Mouse (Mus musculus) cerebellum, adult 2 months (tissue): ENCODE results near the gene Anapc1.

Experiments
- CTCF ChIP-seq: fragments of 200-500 bp; IDR thresholded peaks from 2 replicates; pipeline ENCODE4 v1.5.1; 2011; ENCODE audit warnings: low read depth, mild to moderate bottlenecking, control low read depth, low read length, moderate library complexity, borderline replicate concordance; ENCODE audit not compliant: insufficient read depth
- POLR2A ChIP-seq: fragments of 200-500 bp; IDR thresholded peaks from 2 replicates; pipeline ENCODE4 v1.6.1; 2011; ENCODE audit warnings: low read length, control low read depth, borderline replicate concordance; ENCODE audit not compliant: insufficient read depth

DNA sequence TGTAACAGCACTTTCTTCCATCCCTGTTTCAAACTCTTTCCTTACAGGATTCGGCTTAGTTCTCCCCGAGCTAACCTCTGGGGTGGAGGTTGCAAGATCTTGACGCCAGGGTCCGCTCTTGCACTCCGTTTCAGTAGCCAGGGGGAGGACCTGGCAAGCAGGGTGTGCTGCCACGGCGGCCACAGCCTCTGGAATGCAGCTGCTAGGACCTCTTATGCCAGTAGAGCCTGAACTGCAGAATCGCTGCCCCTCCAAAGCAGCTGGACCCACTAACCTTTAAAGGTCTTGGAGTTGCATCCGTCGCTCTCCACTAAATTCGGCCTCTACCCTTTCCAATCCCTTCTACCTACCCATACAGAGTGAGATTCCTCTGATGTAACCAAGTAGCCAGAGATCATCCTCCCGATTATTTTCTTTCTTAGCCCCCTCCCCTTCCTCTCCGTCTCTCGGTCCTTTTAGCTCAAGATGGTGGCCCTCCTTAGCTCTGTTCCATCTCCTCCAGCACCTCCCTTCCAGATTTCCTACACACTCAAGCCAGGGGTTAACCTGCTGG lies 11.0 kb upstream of the Anapc1 start:
- TF ChIP-seq POLR2A (no peak), CTCF (peak; percentile 62)
